Mouse (Mus musculus) midbrain, embryonic 15.5 days (tissue): Measurements from ENCODE around the gene 1700001K19Rik. TPM values are rescaled to one million over a fixed set of nuclear protein-coding genes. Genes with fewer than 3 reads are reported as not detected.
A peak's percentile ranks its signal among the peaks of the same experiment; 100 is the strongest.
"Not testable (repeated sequence)": the region's sequence is repeated elsewhere in the genome, so short reads cannot be mapped to it uniquely, and the experiment has no call there.

Experiments
- ATAC-seq: fragments of 200-750 bp; cut with Nextera tagmentation; replicated peaks from 2 replicates; pipeline ENCODE4 v1.8.0; 2017; ENCODE audit warnings: moderate TSS enrichment
- H3K27ac ChIP-seq: fragments of 300-500 bp; sonication (generic); 2 replicates; pipeline ENCODE4 v1.5.1; 2015; ENCODE audit warnings: mild to moderate bottlenecking, inconsistent platforms
- H3K27me3 ChIP-seq: fragments of 300-500 bp; sonication (generic); replicated peaks from 2 replicates; pipeline ENCODE4 v1.6.1; 2015; ENCODE audit warnings: inconsistent platforms
- H3K36me3 ChIP-seq: fragments of 300-500 bp; sonication (generic); replicated peaks from 2 replicates; pipeline ENCODE4 v1.6.1; 2015; ENCODE audit warnings: inconsistent platforms
- H3K4me1 ChIP-seq: fragments of 300-500 bp; sonication (generic); 2 replicates; pipeline ENCODE4 v1.6.1; 2015; ENCODE audit warnings: inconsistent platforms
- H3K4me2 ChIP-seq: fragments of 300-500 bp; sonication (generic); 2 replicates; pipeline ENCODE4 v1.6.1; 2015; ENCODE audit warnings: inconsistent platforms, mild to moderate bottlenecking, moderate library complexity
- H3K4me3 ChIP-seq: fragments of 300-500 bp; sonication (generic); 2 replicates; pipeline ENCODE4 v1.5.1; 2015; ENCODE audit warnings: mild to moderate bottlenecking, inconsistent platforms
- H3K9ac ChIP-seq: fragments of 300-500 bp; sonication (generic); 2 replicates; pipeline ENCODE4 v1.6.1; 2015; ENCODE audit warnings: mild to moderate bottlenecking, inconsistent platforms
- H3K9me3 ChIP-seq: fragments of 300-500 bp; sonication (generic); 2 replicates; pipeline ENCODE4 v1.6.1; 2016; ENCODE audit warnings: inconsistent platforms
- WGBS: fragments of 180-500 bp; shearing (Covaris S2); methylation state at CpG from one replicate; pipeline ENCODE4 v1.1.7; 2015; ENCODE audit warnings: mixed read lengths; 5-methylcytosine and 5-hydroxymethylcytosine counted together
- polyA plus RNA-seq: library from polyadenylated mRNA; unstranded; fragments of >200 nt; fragmentation: Nextera tagmentation; extraction: Ambion mirVana; gene quantifications from 2 replicates; pipeline ENCODE4 v1.2.1, GENCODE M21; 2015

The 1700001K19Rik gene
- polyA plus RNA-seq, 1 experiment from 2014 or later, result not detected

DNA sequence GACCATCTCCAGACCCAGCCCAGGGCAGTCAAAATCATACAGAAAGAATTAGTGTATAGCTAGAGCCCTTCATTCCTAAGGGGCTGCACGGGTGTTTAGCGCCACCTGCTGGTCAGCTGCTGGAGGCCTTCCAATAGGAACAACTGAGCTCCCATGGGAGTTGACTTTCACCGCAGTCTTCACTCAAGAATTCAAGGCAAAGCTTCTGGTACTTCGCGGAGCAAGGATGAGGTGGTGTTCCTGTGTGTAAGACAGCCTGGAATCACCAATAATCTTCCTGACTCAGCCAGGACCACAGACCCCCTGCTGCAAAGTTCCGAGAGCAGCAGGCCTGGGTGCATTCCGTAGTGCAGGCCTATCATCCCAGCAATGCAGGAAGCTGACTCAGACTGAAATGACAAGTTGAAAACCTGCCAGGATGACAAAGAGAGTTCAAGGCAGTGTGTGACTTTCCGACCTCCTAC, 20.6 kb upstream of the 1700001K19Rik start:
- H3K9me3 ChIP-seq, result no peaks in the 10 kb centered on the region
- WGBS, result 26% methylated on average over 8 of the region's 8 CpGs
- peaks cover 19% of the 10 kb centered on the region for H3K4me1 ChIP-seq
- H3K36me3 ChIP-seq, result no peaks in the 10 kb centered on the region
- H3K27ac ChIP-seq, result no peak overlapping the region
- no peak overlapping the region for H3K9ac ChIP-seq
- H3K4me2 ChIP-seq, result no peak overlapping the region
- no peak overlapping the region for H3K4me3 ChIP-seq
- no peaks in the 10 kb centered on the region for H3K27me3 ChIP-seq
- ATAC-seq, result peak; percentile 46; the same call in 1 of the 2 replicates

DNA sequence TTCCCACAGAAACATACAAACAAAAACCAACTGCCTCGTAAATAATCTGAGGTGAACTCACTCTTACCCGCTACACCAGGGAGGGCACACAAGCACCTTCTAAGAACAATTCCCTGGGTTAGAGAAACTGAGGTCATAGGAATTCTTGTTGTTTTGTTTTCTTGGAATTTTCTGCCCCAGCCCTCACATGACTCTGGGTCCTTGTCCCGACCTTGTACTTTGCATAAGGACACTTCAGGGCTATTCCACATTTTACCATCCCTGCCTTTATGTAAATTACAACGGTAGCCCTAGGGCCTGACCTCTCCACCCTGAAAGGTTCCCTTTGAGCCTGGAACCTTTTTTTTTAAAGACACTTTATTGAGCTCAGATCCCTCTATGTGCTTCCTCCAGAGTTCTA, 20.1 kb upstream of the 1700001K19Rik start, which contains the start of gene Hsp90aa1:
Hsp90aa1 (minus strand) TSS at position 173 of the 400 bp plus-strand sequence.
- ATAC-seq, result no peak
- H3K9me3 ChIP-seq, result no peaks in the 10 kb centered on the region
- no peak within 1 kb of the TSS for H3K27ac ChIP-seq
- no peak within 1 kb of the TSS for H3K9ac ChIP-seq
- H3K4me1 ChIP-seq, result peaks cover 19% of the 10 kb centered on the region
- H3K4me3 ChIP-seq, result no peak within 1 kb of the TSS
- H3K4me2 ChIP-seq, result no peak within 1 kb of the TSS
- WGBS, result 53% methylated on average over 4 of the region's 4 CpGs
- H3K36me3 ChIP-seq, result no peaks in the 10 kb centered on the region
- H3K27me3 ChIP-seq, result no peaks in the 10 kb centered on the region

DNA sequence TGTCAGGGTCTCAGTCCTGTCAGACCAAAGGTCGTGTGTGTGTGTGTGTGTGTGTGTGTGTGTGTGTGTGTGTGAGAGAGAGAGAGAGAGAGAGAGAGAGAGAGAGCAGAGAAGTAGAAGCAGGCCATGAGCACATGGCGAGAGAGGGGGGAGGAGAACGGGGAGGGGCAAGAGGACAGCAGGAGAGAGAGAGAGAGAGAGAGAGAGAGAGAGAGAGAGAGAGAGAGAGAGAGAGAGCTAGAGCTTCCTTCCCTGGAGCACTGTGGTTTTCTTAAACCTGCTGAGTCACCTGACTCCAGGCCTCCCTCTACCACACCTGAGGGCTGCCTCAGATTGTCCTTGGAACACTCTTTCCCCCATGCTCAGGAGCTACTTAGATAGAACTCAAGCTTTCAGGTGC, 18.9 kb upstream of the 1700001K19Rik start:
- not testable (repeated sequence) for H3K9ac ChIP-seq, H3K36me3 ChIP-seq, H3K4me3 ChIP-seq, H3K4me2 ChIP-seq, H3K27me3 ChIP-seq, ATAC-seq, H3K27ac ChIP-seq, H3K9me3 ChIP-seq
- 29% methylated on average over 3 of the region's 3 CpGs for WGBS
- peaks cover 15% of the 10 kb centered on the region for H3K4me1 ChIP-seq

DNA sequence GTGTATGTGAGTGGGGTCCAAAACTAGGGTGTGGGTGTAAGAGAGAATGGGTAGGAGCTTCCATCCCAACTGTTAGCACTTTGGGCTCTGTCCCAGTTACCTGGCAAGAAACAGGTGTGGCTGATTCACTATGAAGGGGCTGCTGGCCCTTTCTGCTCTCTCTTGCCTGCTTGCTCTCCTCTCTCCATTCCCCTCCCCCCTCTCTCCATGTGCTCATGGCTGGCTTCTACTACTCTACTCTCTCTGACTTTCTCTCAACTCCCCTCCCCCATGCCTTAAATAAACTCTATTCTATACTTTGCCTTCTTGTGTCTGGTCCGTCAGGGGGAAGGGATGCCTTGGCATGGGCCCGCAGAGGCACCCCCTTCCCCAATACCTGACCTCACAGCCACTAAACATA, 18.3 kb upstream of the 1700001K19Rik start:
- Histone ChIP-seq H3K9me3 (no peaks in the 10 kb centered on the region), H3K9ac (no peak overlapping the region), H3K27ac (no peak overlapping the region), H3K4me3 (no peak overlapping the region), H3K36me3 (no peaks in the 10 kb centered on the region), H3K27me3 (no peaks in the 10 kb centered on the region), H3K4me1 (peaks cover 10% of the 10 kb centered on the region), H3K4me2 (no peak overlapping the region)
- 57% methylated on average over 2 of the region's 2 CpGs for WGBS
- ATAC-seq, result no peak

DNA sequence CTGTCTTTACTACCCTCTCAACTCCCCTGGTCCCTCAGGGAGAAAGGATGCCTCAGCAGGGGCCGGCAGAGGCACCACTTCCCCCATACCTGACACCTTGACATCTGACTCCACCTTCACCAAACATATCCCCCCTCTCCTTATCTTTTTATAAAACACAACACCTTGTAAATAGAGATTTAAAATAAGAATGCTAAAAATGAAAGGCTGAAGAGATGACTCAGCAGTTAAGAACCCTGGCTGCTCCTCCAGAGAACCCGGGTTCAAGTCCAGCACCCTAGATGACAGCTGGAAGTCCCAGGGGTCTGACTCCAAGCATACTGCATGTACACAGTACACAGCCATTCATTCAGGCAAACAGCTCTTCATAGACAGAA, 16.7 kb upstream of the 1700001K19Rik start:
- Histone ChIP-seq H3K4me2 (no peak overlapping the region), H3K4me3 (no peak overlapping the region), H3K27me3 (no peaks in the 10 kb centered on the region), H3K4me1 (peaks cover 18% of the 10 kb centered on the region), H3K9ac (no peak overlapping the region), H3K36me3 (peaks cover 2% of the 10 kb centered on the region; the same call in 1 of the 2 replicates), H3K9me3 (no peaks in the 10 kb centered on the region), H3K27ac (no peak overlapping the region)
- ATAC-seq, result no peak
- WGBS, result 64% methylated on average over 2 of the region's 2 CpGs

DNA sequence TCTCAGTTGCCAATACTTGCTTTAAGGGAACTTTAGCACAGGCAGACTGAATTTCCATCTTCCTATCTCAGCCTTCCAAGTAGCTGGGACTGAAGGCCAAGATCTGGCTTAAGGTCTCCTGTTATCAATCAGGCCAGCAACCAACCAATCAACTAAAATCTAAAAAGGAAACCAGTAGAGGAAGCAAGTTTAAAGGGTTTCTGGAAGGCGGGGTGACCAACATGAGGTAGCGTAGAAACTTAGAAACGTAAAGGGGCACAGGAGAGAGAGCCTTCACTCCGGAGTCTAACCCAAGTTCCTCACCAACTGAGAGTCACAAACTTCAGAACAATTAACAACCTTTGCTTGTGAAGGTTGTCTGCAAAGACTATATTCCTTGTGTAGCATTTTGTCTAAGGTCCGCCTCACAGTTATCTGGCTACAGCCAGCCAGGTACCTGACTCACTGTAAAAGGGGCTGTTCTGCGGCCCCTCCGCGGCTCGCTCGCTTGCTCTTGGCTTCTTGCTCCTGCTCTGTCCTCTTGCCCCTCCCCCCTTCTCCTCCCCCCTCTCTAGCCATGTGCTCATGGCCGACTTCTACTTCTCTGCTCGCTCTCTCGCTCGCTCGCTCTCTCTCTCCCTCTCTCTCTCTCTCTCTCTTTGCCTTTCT, 16.2 kb upstream of the 1700001K19Rik start:
- 46% methylated on average over 15 of the region's 15 CpGs for WGBS
- no peaks in the 10 kb centered on the region for H3K27me3 ChIP-seq
- H3K36me3 ChIP-seq, result peaks cover 2% of the 10 kb centered on the region; the same call in 1 of the 2 replicates
- H3K9ac ChIP-seq, result no peak overlapping the region
- no peak overlapping the region for H3K4me3 ChIP-seq
- no peak overlapping the region for H3K27ac ChIP-seq
- H3K4me2 ChIP-seq, result no peak overlapping the region
- no peaks in the 10 kb centered on the region for H3K9me3 ChIP-seq
- ATAC-seq, result no peak
- H3K4me1 ChIP-seq, result peaks cover 20% of the 10 kb centered on the region

DNA sequence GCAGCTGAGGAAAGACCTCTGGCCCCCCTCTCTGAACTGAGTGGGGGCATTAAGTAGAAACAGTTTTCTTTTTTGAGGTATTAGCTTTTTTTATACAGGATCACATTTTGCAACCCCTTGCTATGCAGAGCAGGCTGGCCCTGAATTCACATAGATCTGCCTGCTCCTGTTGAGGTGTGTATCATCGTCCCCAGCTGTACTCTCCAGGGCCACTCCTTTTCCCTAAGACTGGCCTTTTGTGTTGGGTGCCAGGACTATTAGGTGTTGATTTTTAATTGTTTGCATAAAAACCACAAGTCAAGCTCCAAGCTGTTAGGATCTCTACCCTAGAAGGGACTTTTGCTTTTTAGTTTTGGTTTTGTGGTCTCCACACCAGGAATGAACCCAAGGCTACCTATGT, 15.7 kb upstream of the 1700001K19Rik start:
- Histone ChIP-seq H3K27ac (no peak overlapping the region), H3K4me3 (no peak overlapping the region), H3K4me2 (no peak overlapping the region), H3K36me3 (peaks cover 3% of the 10 kb centered on the region; the same call in 1 of the 2 replicates), H3K9ac (no peak overlapping the region), H3K27me3 (no peaks in the 10 kb centered on the region), H3K4me1 (peaks cover 22% of the 10 kb centered on the region), H3K9me3 (no peaks in the 10 kb centered on the region)
- WGBS, result 88% methylated on average over 1 of the region's 1 CpGs
- ATAC-seq, result no peak

DNA sequence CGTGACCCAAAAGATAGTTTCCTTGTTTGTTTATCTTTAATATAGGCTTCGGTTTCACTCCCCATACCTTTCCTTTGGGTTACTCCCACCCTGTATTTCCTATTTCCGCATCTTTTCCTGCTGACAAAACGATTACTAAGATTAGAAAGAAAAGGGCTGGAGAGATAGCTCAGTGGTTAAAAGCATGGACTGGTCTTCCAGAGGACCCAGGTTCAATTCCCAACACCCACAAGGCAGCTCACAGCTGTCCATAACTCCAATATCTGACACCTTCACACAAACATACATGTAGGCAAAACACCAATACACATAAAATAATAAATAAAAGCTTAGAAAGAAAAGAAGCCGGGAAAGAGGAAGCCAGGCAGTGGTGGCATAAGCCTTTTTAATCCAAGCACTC, 15.0 kb upstream of the 1700001K19Rik start:
- H3K9me3 ChIP-seq, result no peaks in the 10 kb centered on the region
- H3K27me3 ChIP-seq, result no peaks in the 10 kb centered on the region
- no peak overlapping the region for H3K27ac ChIP-seq
- peaks cover 18% of the 10 kb centered on the region for H3K4me1 ChIP-seq
- no peak overlapping the region for H3K4me3 ChIP-seq
- no peak overlapping the region for H3K9ac ChIP-seq
- 73% methylated on average over 5 of the region's 5 CpGs for WGBS
- ATAC-seq, result no peak
- peaks cover 7% of the 10 kb centered on the region; the same call in 1 of the 2 replicates for H3K36me3 ChIP-seq
- H3K4me2 ChIP-seq, result no peak overlapping the region

DNA sequence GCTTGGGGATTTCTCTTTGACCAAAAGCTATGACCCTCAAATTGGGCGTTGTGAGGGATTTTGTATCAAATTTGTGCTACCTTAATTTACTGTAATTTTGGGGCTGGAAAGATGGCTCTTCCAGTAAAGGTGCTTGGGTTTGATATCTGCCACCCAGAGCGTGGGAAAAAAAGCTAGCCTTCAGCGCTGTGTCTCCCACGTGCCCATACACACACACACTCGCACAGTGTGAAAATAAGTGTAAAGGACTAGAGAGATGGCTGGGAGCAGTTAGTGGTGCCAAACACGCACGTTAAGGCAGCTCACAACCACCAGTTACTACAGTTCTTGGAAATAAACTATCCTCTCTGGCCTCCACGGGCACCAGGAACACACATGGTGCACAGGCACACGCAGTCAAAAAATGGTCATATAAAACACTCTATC, 14.6 kb upstream of the 1700001K19Rik start:
- no peak for ATAC-seq
- H3K9me3 ChIP-seq, result no peaks in the 10 kb centered on the region
- H3K9ac ChIP-seq, result peak overlapping the region; percentile 89
- H3K27ac ChIP-seq, result peak overlapping the region; percentile 93
- H3K4me2 ChIP-seq, result peak overlapping the region; percentile 86
- peaks cover 7% of the 10 kb centered on the region; the same call in 1 of the 2 replicates for H3K36me3 ChIP-seq
- H3K4me3 ChIP-seq, result peak overlapping the region; percentile 58
- H3K4me1 ChIP-seq, result peaks cover 18% of the 10 kb centered on the region
- H3K27me3 ChIP-seq, result no peaks in the 10 kb centered on the region
- 48% methylated on average over 9 of the region's 9 CpGs for WGBS

DNA sequence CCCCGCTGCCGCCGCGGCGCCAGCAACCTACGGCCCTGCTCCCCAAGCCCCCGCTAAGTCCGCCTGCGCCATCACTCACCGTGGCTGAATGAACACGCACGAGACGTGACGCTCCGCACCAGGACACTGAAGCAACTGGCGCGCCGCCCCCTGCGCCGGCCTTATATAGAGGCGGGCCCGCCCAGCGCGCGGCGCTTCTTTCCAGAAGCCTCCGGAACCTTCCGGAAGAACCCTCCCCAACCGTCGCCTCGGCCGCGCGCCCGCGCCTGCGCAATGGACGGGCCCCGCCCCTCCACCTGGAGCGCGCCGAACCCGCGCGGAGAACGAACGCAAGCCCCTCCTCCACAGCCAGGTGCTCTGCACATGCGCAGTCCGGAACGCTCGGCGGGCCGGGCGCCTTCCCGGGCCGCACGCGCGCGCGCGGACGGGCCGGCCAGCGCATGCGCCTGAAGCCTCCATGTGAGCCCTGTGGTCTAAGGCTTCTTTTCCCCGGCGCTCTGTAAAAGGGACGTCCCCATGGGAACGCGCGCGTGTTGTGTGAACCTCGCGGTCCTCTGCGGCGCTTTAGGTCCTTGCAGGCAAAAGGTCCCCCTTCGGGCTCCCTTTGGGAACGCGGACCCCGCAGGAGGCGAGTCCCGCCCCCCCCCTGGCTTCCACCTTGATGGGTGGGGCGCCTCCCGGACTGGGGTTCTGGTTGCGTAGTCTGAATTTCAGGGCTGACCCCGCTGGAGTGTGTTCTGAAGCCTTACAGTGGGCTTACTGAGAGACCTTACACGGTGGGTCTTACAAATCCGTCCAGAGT, 14.0 kb upstream of the 1700001K19Rik start:
- H3K4me1 ChIP-seq, result peaks cover 18% of the 10 kb centered on the region
- WGBS, result under 1% methylated on average over 88 of the region's 89 CpGs
- no peaks in the 10 kb centered on the region for H3K9me3 ChIP-seq
- peak overlapping the region; percentile 86 for H3K4me2 ChIP-seq
- H3K27ac ChIP-seq, result peak overlapping the region; percentile 93
- H3K27me3 ChIP-seq, result no peaks in the 10 kb centered on the region
- H3K9ac ChIP-seq, result peak overlapping the region; percentile 89
- peak; percentile 97 for ATAC-seq
- peak overlapping the region; percentile 58 for H3K4me3 ChIP-seq
- peaks cover 12% of the 10 kb centered on the region; the same call in 1 of the 2 replicates for H3K36me3 ChIP-seq

DNA sequence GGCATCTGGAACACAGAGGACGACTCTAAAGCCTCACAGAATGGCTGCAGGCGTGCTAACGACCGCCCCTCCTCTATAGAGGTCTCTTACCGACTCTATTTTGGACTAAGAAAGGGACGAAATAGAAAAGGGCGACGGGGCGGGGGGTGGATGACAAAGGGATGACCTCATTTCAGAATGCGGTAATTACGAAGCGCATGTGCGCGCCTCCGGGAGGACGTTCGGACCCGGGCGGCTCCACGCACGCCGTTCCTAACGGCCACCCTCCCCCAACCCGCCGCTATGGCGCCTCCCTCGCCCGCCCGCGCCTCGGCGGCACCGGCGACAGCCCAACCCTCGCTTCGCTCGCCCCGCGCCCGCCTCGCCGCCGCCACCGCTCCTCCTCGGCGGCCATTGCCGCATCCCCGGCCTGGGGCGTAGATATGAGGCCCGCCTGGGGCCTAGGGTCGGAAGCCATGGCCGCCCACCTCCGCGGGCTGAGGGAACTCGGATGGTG, 13.3 kb upstream of the 1700001K19Rik start:
- ATAC-seq, result peak; percentile 72
- H3K4me1 ChIP-seq, result peaks cover 18% of the 10 kb centered on the region
- peak overlapping the region; percentile 76 for H3K9ac ChIP-seq
- H3K36me3 ChIP-seq, result peaks cover 12% of the 10 kb centered on the region; the same call in 1 of the 2 replicates
- no peaks in the 10 kb centered on the region for H3K9me3 ChIP-seq
- no peaks in the 10 kb centered on the region for H3K27me3 ChIP-seq
- peak overlapping the region; percentile 93 for H3K27ac ChIP-seq
- WGBS, result under 1% methylated on average over 55 of the region's 55 CpGs
- peak overlapping the region; percentile 58 for H3K4me3 ChIP-seq
- peak overlapping the region; percentile 86 for H3K4me2 ChIP-seq

DNA sequence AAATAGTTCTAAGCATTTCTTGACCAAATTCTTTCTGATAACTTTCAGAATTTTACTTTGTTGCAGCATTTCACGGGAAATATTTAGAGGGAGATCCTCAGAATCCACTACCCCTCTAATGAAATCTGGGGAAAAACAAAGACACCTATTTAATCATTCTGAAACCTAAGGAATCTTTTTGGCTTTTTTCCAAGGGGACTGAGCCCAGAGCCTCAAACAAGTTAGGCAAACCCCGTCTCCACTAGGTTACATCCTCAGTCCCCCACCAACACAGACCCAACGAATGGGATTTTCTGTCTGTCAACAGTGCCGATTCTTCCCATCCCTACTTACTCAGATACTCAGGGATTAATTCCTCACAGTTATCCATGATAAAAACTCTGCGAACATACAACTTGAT, 11.0 kb upstream of the 1700001K19Rik start:
- not testable (repeated sequence) for H3K9me3 ChIP-seq, H3K9ac ChIP-seq, H3K4me3 ChIP-seq, ATAC-seq, H3K27me3 ChIP-seq, H3K27ac ChIP-seq, H3K4me2 ChIP-seq
- H3K36me3 ChIP-seq, result peaks cover 33% of the 10 kb centered on the region
- peaks cover 18% of the 10 kb centered on the region for H3K4me1 ChIP-seq
- 72% methylated on average over 5 of the region's 5 CpGs for WGBS
